Mouse (Mus musculus): ENCODE measurements around the gene Cux2. TPM values are rescaled to one million over a fixed set of nuclear protein-coding genes. Genes with fewer than 3 reads are reported as not detected.

Gene Cux2
- total and polyA plus RNA-seq, 3 experiments: 0.11 TPM; not detected in 2

GRCm38 (mm10) chr5:121967520-121967919 lies 82.4 kb downstream of the Cux2 start:
- ATAC-seq (ENCODE audit: extremely low read depth, insufficient number of reproducible peaks, low FRiP score, poor library complexity, severe bottlenecking) (no peak), DNase-seq (ENCODE audit: low spot score) (no peak)
- H3K4me1 ChIP-seq (ENCODE audit: insufficient read depth, low read depth, low read length): no peaks in the 10 kb centered on the region
- no peak for TF ChIP-seq GATA2 (IDR thresholded peaks at IDR 0.05; ENCODE audit: borderline replicate concordance, low read depth, low read length)
- TF ChIP-seq CTCF (IDR thresholded peaks at IDR 0.05; ENCODE audit: low read depth, low read length): no peak
- no peaks in the 10 kb centered on the region for H3K9me3 ChIP-seq (replicated peaks)
- H3K27me3 ChIP-seq (ENCODE audit: insufficient read depth, low read length): peaks cover 8% of the 10 kb centered on the region
- no peak overlapping the region for H3K4me3 ChIP-seq (ENCODE audit: low read depth, low read length)
- H3K36me3 ChIP-seq (replicated peaks): no peaks in the 10 kb centered on the region

GRCm38 (mm10) chr5:121966940-121967339 lies 83.0 kb downstream of the Cux2 start:
- no peak overlapping the region for H3K4me3 ChIP-seq (ENCODE audit: low read depth, low read length)
- DNase-seq (ENCODE audit: low spot score): no peak
- H3K9me3 ChIP-seq (replicated peaks): no peaks in the 10 kb centered on the region
- TF ChIP-seq POLR2AphosphoS5 (IDR thresholded peaks at IDR 0.05; ENCODE audit: insufficient replicate concordance, low read depth, low read length) (no peak), GATA1 (IDR thresholded peaks at IDR 0.05; ENCODE audit: borderline replicate concordance, low read length) (no peak), CTCF (IDR thresholded peaks at IDR 0.05; ENCODE audit: low read depth, low read length) (no peak), TAL1 (conservative IDR thresholded peaks at IDR 0.05; ENCODE audit: low read depth, low read length) (no peak), GATA2 (IDR thresholded peaks at IDR 0.05; ENCODE audit: borderline replicate concordance, low read depth, low read length) (no peak)
- no peaks in the 10 kb centered on the region for H3K4me1 ChIP-seq (ENCODE audit: insufficient read depth, low read depth, low read length)
- H3K27me3 ChIP-seq (ENCODE audit: insufficient read depth, low read length): peaks cover 11% of the 10 kb centered on the region
- no peak for ATAC-seq (ENCODE audit: extremely low read depth, insufficient number of reproducible peaks, low FRiP score, poor library complexity, severe bottlenecking)
- no peaks in the 10 kb centered on the region for H3K36me3 ChIP-seq (replicated peaks)

- DNase-seq (ENCODE audit: low spot score): no peak
- no peaks in the 10 kb centered on the region for H3K36me3 ChIP-seq (replicated peaks)
- no peak for TF ChIP-seq GATA1 (IDR thresholded peaks at IDR 0.05; ENCODE audit: borderline replicate concordance, low read length)
- TF ChIP-seq POLR2AphosphoS5 (IDR thresholded peaks at IDR 0.05; ENCODE audit: insufficient replicate concordance, low read depth, low read length): no peak
- no peak for TF ChIP-seq GATA2 (IDR thresholded peaks at IDR 0.05; ENCODE audit: borderline replicate concordance, low read depth, low read length)
- TF ChIP-seq TAL1 (conservative IDR thresholded peaks at IDR 0.05; ENCODE audit: low read depth, low read length): no peak
- no peak for TF ChIP-seq CTCF (IDR thresholded peaks at IDR 0.05; ENCODE audit: low read depth, low read length)
- no peaks in the 10 kb centered on the region for H3K9me3 ChIP-seq (replicated peaks)
- ATAC-seq (ENCODE audit: extremely low read depth, insufficient number of reproducible peaks, low FRiP score, poor library complexity, severe bottlenecking): no peak
- H3K4me3 ChIP-seq (ENCODE audit: low read depth, low read length): no peak overlapping the region
- H3K27me3 ChIP-seq (ENCODE audit: insufficient read depth, low read length): peaks cover 11% of the 10 kb centered on the region
- no peaks in the 10 kb centered on the region for H3K4me1 ChIP-seq (ENCODE audit: insufficient read depth, low read depth, low read length)
Measured at GRCm38 (mm10) chr5:121962974-121963373, 86.9 kb downstream of the Cux2 start.

GRCm38 (mm10) chr5:121962359-121962758 lies 87.5 kb downstream of the Cux2 start:
- TF ChIP-seq POLR2AphosphoS5 (IDR thresholded peaks at IDR 0.05; ENCODE audit: insufficient replicate concordance, low read depth, low read length) (no peak), GATA2 (IDR thresholded peaks at IDR 0.05; ENCODE audit: borderline replicate concordance, low read depth, low read length) (no peak), CTCF (IDR thresholded peaks at IDR 0.05; ENCODE audit: low read depth, low read length) (no peak)
- H3K27me3 ChIP-seq (ENCODE audit: insufficient read depth, low read length): peaks cover 11% of the 10 kb centered on the region

DNA sequence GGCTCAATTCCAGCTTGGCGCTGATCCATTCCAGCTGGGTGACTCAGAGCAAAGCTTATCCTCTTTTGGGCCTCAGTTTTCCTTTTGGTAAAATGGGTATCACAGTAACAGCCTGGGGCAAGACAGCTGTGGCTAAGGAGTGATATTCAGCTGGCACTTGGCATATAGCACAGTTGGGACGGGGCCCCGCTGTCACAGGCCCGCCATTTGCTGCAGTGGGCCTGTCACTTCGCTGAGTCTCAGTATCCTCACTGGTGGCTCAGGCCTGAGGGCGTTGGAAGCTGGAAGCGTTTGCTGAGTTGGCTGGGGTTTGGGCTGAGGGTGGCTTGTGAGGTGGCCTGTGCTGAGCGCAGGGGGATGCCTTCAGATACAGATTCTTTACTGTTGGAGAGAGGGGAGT lies 88.6 kb downstream of the Cux2 start:
- ATAC-seq (ENCODE audit: extremely low read depth, insufficient number of reproducible peaks, low FRiP score, poor library complexity, severe bottlenecking) (no peak), DNase-seq (ENCODE audit: low spot score) (no peak)
- H3K4me3 ChIP-seq (ENCODE audit: low read depth, low read length): no peak overlapping the region
- no peaks in the 10 kb centered on the region for H3K4me1 ChIP-seq (ENCODE audit: insufficient read depth, low read depth, low read length)
- H3K9me3 ChIP-seq (replicated peaks): no peaks in the 10 kb centered on the region
- peaks cover 11% of the 10 kb centered on the region for H3K27me3 ChIP-seq (ENCODE audit: insufficient read depth, low read length)
- no peaks in the 10 kb centered on the region for H3K36me3 ChIP-seq (replicated peaks)
- TF ChIP-seq GATA1 (IDR thresholded peaks at IDR 0.05; ENCODE audit: borderline replicate concordance, low read length) (no peak), CTCF (IDR thresholded peaks at IDR 0.05; ENCODE audit: low read depth, low read length) (no peak), TAL1 (conservative IDR thresholded peaks at IDR 0.05; ENCODE audit: low read depth, low read length) (no peak), POLR2AphosphoS5 (IDR thresholded peaks at IDR 0.05; ENCODE audit: insufficient replicate concordance, low read depth, low read length) (no peak), GATA2 (IDR thresholded peaks at IDR 0.05; ENCODE audit: borderline replicate concordance, low read depth, low read length) (no peak)

More at GRCm38 (mm10) chr5:121962359-121962758, 87.5 kb downstream of the Cux2 start:
- Histone ChIP-seq H3K4me3 (ENCODE audit: low read depth, low read length) (no peak overlapping the region), H3K9me3 (replicated peaks) (no peaks in the 10 kb centered on the region), H3K4me1 (ENCODE audit: insufficient read depth, low read depth, low read length) (no peaks in the 10 kb centered on the region), H3K36me3 (replicated peaks) (no peaks in the 10 kb centered on the region)
- ATAC-seq (ENCODE audit: extremely low read depth, insufficient number of reproducible peaks, low FRiP score, poor library complexity, severe bottlenecking) (no peak), DNase-seq (ENCODE audit: low spot score) (no peak)

DNA sequence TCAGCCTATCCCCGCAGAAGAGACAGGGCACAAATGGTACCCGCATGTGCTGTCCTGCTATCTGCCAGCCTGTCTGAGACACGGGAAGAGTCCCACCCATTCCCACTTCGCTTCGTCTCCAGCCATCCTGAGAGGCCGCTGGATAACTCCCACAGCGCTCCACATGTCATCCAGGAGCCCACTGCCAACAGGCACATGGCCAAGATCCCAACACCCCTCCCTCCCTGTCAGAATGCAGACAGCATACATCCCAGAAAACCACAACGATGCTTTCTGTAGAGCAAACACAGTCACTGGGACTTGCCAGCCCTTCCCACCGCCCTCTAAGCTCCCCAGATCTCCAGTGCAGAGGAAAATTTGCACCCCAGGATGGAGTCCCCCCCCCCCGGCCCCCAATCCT lies 90.2 kb downstream of the Cux2 start:
- no peak for TF ChIP-seq POLR2AphosphoS5 (IDR thresholded peaks at IDR 0.05; ENCODE audit: insufficient replicate concordance, low read depth, low read length)
- ATAC-seq (ENCODE audit: extremely low read depth, insufficient number of reproducible peaks, low FRiP score, poor library complexity, severe bottlenecking): no peak
- Histone ChIP-seq H3K4me1 (ENCODE audit: insufficient read depth, low read depth, low read length) (no peaks in the 10 kb centered on the region), H3K36me3 (replicated peaks) (no peaks in the 10 kb centered on the region), H3K27me3 (ENCODE audit: insufficient read depth, low read length) (peaks cover 7% of the 10 kb centered on the region; the same call in 1 of the 2 replicates), H3K9me3 (replicated peaks) (no peaks in the 10 kb centered on the region), H3K4me3 (ENCODE audit: low read depth, low read length) (no peak overlapping the region)
- no peak for DNase-seq (ENCODE audit: low spot score)

- Histone ChIP-seq H3K4me3 (ENCODE audit: low read depth, low read length) (no peak overlapping the region), H3K9me3 (replicated peaks) (no peaks in the 10 kb centered on the region), H3K36me3 (replicated peaks) (no peaks in the 10 kb centered on the region), H3K27me3 (ENCODE audit: insufficient read depth, low read length) (peaks cover 5% of the 10 kb centered on the region; the same call in 1 of the 2 replicates), H3K4me1 (ENCODE audit: insufficient read depth, low read depth, low read length) (no peaks in the 10 kb centered on the region)
- TF ChIP-seq POLR2AphosphoS5 (IDR thresholded peaks at IDR 0.05; ENCODE audit: insufficient replicate concordance, low read depth, low read length): no peak
- TF ChIP-seq GATA2 (IDR thresholded peaks at IDR 0.05; ENCODE audit: borderline replicate concordance, low read depth, low read length): no peak
- TF ChIP-seq TAL1 (conservative IDR thresholded peaks at IDR 0.05; ENCODE audit: low read depth, low read length): no peak
- TF ChIP-seq GATA1 (IDR thresholded peaks at IDR 0.05; ENCODE audit: borderline replicate concordance, low read length): no peak
- TF ChIP-seq CTCF (IDR thresholded peaks at IDR 0.05; ENCODE audit: low read depth, low read length): no peak
- no peak for DNase-seq (ENCODE audit: low spot score)
- ATAC-seq (ENCODE audit: extremely low read depth, insufficient number of reproducible peaks, low FRiP score, poor library complexity, severe bottlenecking): no peak
Measured at GRCm38 (mm10) chr5:121958551-121958950, 91.4 kb downstream of the Cux2 start.

All from G1E (cell line).